Mouse (Mus musculus): ENCODE measurements around the gene Zfp148. TPM values are rescaled to one million over a fixed set of nuclear protein-coding genes. Genes with fewer than 3 reads are reported as not detected.

Zfp148 gene
- polyA plus RNA-seq, 1 experiment = 5.4 TPM

DNA sequence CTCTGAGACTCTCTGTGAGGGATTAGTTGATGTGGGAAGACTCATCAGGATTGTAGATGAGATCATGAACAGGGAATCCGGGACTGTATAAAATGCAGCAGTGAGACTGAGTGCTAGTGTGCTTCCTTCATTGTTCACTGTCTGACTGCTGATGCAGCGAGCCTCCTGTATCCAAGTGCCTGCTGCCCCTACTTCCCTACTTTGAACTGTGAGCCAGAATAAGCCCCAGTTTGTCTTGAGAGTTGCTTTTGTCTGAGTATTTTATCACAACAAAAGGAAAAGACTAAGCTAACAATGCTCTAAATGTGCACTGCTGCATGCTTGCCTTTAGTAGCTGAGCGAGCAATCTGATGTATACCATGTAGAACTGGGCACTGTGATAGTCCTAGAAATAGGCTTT lies 47.7 kb downstream of the Zfp148 start:
- no peak overlapping the region for H3K4me3 ChIP-seq (ENCODE audit: control insufficient read depth, low read depth, low read length)
- H3K4me1 ChIP-seq (ENCODE audit: control insufficient read depth, insufficient read depth, low read length) = no peaks in the 10 kb centered on the region
- no peak overlapping the region for H3K27ac ChIP-seq (ENCODE audit: control insufficient read depth, insufficient read depth, low read depth, low read length)
- no peaks in the 10 kb centered on the region for H3K27me3 ChIP-seq (ENCODE audit: control insufficient read depth, insufficient read depth, low read length)
- H3K36me3 ChIP-seq (ENCODE audit: control insufficient read depth, insufficient read depth, low read length) = no peaks in the 10 kb centered on the region; the same call in 1 of the 2 replicates
- TF ChIP-seq CTCF (IDR thresholded peaks at IDR 0.05; ENCODE audit: control insufficient read depth, insufficient read depth, insufficient replicate concordance, low read depth, low read length) (no peak), POLR2A (IDR thresholded peaks at IDR 0.05; ENCODE audit: control insufficient read depth, low read depth, low read length) (no peak)

DNA sequence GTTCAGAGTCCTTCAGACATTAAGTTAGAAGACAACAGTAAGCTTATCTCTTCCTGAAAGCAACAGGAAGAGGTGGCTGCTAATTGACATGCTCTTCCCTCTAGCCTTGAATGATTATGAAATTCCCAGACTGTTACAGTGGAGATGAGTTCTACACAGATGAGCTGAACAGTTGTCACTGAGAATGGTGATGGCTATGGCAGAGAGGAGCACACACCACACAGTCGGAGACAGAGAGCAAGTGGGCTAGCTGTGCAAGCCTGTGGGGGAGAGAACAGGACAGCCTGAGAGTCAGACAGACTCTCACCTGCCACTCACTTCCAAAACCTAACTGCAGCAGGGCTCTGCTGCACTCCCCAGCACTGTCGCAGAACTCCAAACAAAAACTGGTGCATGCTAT lies 51.0 kb downstream of the Zfp148 start:
- no peak overlapping the region for H3K27ac ChIP-seq (ENCODE audit: control insufficient read depth, insufficient read depth, low read depth, low read length)
- no peak overlapping the region for H3K4me3 ChIP-seq (ENCODE audit: control insufficient read depth, low read depth, low read length)
- H3K4me1 ChIP-seq (ENCODE audit: control insufficient read depth, insufficient read depth, low read length) = no peaks in the 10 kb centered on the region
- H3K36me3 ChIP-seq (ENCODE audit: control insufficient read depth, insufficient read depth, low read length) = peaks cover 3% of the 10 kb centered on the region
- no peaks in the 10 kb centered on the region for H3K27me3 ChIP-seq (ENCODE audit: control insufficient read depth, insufficient read depth, low read length)
- no peak for TF ChIP-seq CTCF (IDR thresholded peaks at IDR 0.05; ENCODE audit: control insufficient read depth, insufficient read depth, insufficient replicate concordance, low read depth, low read length)
- no peak for TF ChIP-seq POLR2A (IDR thresholded peaks at IDR 0.05; ENCODE audit: control insufficient read depth, low read depth, low read length)

DNA sequence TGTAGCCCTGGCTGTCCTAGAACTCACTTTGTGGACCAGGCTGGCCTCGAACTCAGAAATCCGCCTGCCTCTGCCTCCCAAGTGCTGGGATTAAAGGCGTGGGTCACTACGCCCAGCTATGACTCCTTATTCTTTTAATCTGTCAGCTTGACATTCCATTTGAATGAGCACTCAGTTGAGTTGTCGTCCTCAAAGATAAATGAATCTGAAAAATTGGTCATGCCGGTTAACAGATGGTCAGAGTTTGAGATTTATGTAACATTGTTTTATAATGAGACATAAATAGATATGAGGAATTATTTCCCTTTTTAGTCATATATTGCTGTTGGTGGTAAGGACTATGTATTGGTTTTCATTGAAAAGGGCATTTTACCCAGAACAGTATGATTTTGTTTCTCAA lies 60.4 kb downstream of the Zfp148 start:
- no peak overlapping the region for H3K4me3 ChIP-seq (ENCODE audit: control insufficient read depth, low read depth, low read length)
- H3K4me1 ChIP-seq (ENCODE audit: control insufficient read depth, insufficient read depth, low read length) = no peaks in the 10 kb centered on the region
- H3K27me3 ChIP-seq (ENCODE audit: control insufficient read depth, insufficient read depth, low read length) = no peaks in the 10 kb centered on the region
- no peak for TF ChIP-seq CTCF (IDR thresholded peaks at IDR 0.05; ENCODE audit: control insufficient read depth, insufficient read depth, insufficient replicate concordance, low read depth, low read length)
- TF ChIP-seq POLR2A (IDR thresholded peaks at IDR 0.05; ENCODE audit: control insufficient read depth, low read depth, low read length) = no peak
- H3K36me3 ChIP-seq (ENCODE audit: control insufficient read depth, insufficient read depth, low read length) = no peaks in the 10 kb centered on the region
- H3K27ac ChIP-seq (ENCODE audit: control insufficient read depth, insufficient read depth, low read depth, low read length) = no peak overlapping the region

DNA sequence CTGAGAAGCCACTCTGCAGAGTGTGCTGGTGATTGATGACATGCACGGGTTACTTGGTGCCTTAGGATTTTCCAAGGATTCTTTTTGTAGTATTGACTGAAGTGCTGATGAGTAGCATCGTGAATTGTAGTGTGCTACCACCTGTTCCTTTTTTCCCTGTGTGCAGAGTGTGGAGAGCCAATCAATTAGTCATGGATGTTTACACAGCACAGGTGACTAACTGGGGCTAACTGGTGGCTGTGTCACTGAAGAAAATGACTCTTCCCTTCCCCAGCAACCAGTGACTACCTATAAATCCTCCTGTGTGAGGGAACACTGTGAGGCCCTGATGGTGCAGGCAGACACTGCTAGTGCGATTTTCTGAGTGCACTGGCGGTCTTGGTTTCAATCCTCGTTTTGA lies 66.2 kb downstream of the Zfp148 start:
- H3K4me3 ChIP-seq (ENCODE audit: control insufficient read depth, low read depth, low read length) = no peak overlapping the region
- no peaks in the 10 kb centered on the region for H3K4me1 ChIP-seq (ENCODE audit: control insufficient read depth, insufficient read depth, low read length)
- TF ChIP-seq POLR2A (IDR thresholded peaks at IDR 0.05; ENCODE audit: control insufficient read depth, low read depth, low read length) (no peak), CTCF (IDR thresholded peaks at IDR 0.05; ENCODE audit: control insufficient read depth, insufficient read depth, insufficient replicate concordance, low read depth, low read length) (no peak)
- no peaks in the 10 kb centered on the region for H3K27me3 ChIP-seq (ENCODE audit: control insufficient read depth, insufficient read depth, low read length)
- no peaks in the 10 kb centered on the region for H3K36me3 ChIP-seq (ENCODE audit: control insufficient read depth, insufficient read depth, low read length)
- no peak overlapping the region for H3K27ac ChIP-seq (ENCODE audit: control insufficient read depth, insufficient read depth, low read depth, low read length)

DNA sequence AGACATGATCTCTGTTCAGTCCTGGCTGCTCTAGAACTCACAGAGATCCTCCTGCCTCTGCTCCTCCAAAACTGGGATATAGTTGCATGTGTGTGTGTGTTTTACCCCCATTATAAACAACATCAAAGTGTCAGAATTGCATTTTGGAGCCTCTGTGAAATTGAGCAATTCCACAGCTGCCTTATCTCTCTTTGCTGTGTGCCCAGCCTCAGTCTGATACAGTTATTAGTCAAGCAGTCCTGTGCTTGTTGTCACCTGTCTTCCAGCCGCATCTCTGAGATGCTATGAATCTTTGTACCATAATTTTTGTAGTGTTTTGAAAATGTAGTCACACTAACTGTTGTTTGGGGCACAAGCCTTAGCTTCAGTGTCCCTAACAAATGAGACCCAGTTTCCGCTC lies 73.2 kb downstream of the Zfp148 start:
- Histone ChIP-seq H3K4me3 (ENCODE audit: control insufficient read depth, low read depth, low read length) (no peak overlapping the region), H3K27ac (ENCODE audit: control insufficient read depth, insufficient read depth, low read depth, low read length) (no peak overlapping the region), H3K36me3 (ENCODE audit: control insufficient read depth, insufficient read depth, low read length) (no peaks in the 10 kb centered on the region; the same call in 1 of the 2 replicates), H3K4me1 (ENCODE audit: control insufficient read depth, insufficient read depth, low read length) (no peaks in the 10 kb centered on the region), H3K27me3 (ENCODE audit: control insufficient read depth, insufficient read depth, low read length) (no peaks in the 10 kb centered on the region)
- TF ChIP-seq CTCF (IDR thresholded peaks at IDR 0.05; ENCODE audit: control insufficient read depth, insufficient read depth, insufficient replicate concordance, low read depth, low read length) (no peak), POLR2A (IDR thresholded peaks at IDR 0.05; ENCODE audit: control insufficient read depth, low read depth, low read length) (no peak)

DNA sequence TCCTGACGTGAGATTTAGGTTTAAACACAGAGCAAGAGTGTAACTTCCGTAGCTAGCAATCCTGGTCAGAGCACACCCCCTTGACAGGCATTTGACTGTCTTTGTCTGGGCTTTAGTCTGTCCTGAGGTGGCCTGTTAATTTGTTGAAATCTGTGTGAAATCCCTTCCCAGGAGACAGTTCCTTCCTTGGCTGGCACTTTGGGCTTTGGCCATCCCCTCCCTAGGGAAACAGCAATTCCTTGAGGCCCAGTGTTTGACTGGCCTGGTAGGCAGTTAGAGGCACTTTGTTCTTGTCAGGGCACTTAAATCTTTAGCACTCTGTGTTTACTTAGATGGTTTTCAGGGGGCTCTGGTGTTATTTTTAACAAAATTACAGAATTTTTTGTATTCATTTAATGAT lies 73.7 kb downstream of the Zfp148 start:
- Histone ChIP-seq H3K36me3 (ENCODE audit: control insufficient read depth, insufficient read depth, low read length) (no peaks in the 10 kb centered on the region; the same call in 1 of the 2 replicates), H3K27me3 (ENCODE audit: control insufficient read depth, insufficient read depth, low read length) (no peaks in the 10 kb centered on the region), H3K4me1 (ENCODE audit: control insufficient read depth, insufficient read depth, low read length) (no peaks in the 10 kb centered on the region), H3K4me3 (ENCODE audit: control insufficient read depth, low read depth, low read length) (no peak overlapping the region), H3K27ac (ENCODE audit: control insufficient read depth, insufficient read depth, low read depth, low read length) (no peak overlapping the region)
- TF ChIP-seq POLR2A (IDR thresholded peaks at IDR 0.05; ENCODE audit: control insufficient read depth, low read depth, low read length) = no peak
- no peak for TF ChIP-seq CTCF (IDR thresholded peaks at IDR 0.05; ENCODE audit: control insufficient read depth, insufficient read depth, insufficient replicate concordance, low read depth, low read length)

DNA sequence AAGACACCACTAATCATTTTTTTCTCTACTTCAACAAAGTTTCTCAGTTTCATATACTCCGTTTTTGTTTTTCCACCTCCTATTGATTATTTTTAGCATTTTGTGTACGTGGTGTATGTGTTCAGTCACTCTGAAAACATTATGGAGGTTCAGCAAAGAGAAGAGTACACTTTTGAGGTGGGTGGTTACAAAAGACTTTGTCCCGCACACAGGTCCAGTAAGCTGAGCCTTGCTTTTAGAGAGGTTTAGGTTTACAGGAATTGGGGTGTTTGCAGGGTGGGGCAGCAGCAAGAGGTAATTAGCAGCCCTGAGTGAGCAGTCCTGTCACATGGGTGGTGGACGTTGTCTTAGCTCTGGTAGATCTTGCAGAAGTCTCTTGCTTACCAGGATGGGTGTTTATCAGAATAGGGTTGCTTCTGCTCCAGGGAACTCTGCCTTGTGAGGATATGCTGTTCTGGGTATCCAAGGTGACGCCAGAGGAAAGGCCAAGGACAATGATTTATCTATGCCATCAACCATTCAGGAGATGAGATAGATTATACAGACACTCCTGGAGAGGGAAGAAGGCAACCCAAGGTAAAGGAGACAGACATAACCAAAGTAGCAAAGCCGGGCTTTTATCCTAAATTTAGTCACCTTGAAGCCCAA lies 74.8 kb downstream of the Zfp148 start:
- Histone ChIP-seq H3K4me1 (ENCODE audit: control insufficient read depth, insufficient read depth, low read length) (no peaks in the 10 kb centered on the region), H3K27me3 (ENCODE audit: control insufficient read depth, insufficient read depth, low read length) (no peaks in the 10 kb centered on the region), H3K27ac (ENCODE audit: control insufficient read depth, insufficient read depth, low read depth, low read length) (no peak overlapping the region), H3K36me3 (ENCODE audit: control insufficient read depth, insufficient read depth, low read length) (no peaks in the 10 kb centered on the region; the same call in 1 of the 2 replicates), H3K4me3 (ENCODE audit: control insufficient read depth, low read depth, low read length) (no peak overlapping the region)
- TF ChIP-seq POLR2A (IDR thresholded peaks at IDR 0.05; ENCODE audit: control insufficient read depth, low read depth, low read length) (no peak), CTCF (IDR thresholded peaks at IDR 0.05; ENCODE audit: control insufficient read depth, insufficient read depth, insufficient replicate concordance, low read depth, low read length) (no peak)

All from testis, adult 2 months (tissue).